Mouse (Mus musculus) liver, embryonic 12.5 days (tissue): Measurements from ENCODE around the gene Tnfaip3. TPM values are rescaled to one million over a fixed set of nuclear protein-coding genes. Genes with fewer than 3 reads are reported as not detected.

Source experiments
- polyA plus RNA-seq: library from polyadenylated mRNA; unstranded; fragments of >200 nt; fragmentation: Nextera tagmentation; extraction: Ambion mirVana; gene quantifications from 2 replicates; pipeline ENCODE4 v1.2.1, GENCODE M21; 2016

Tnfaip3 gene
- polyA plus RNA-seq, 1 experiment from 2014 or later: 0.80 TPM

Other genes with a start within 250 kb of the Tnfaip3 start
- not detected in 2 replicates for gene Gm4922, start 228.9 kb downstream of the Tnfaip3 start, polyA plus RNA-seq
- 7.1 and 7.5 TPM in 2 replicates for gene Perp, start 170.6 kb downstream of the Tnfaip3 start, polyA plus RNA-seq